Mouse (Mus musculus): ENCODE measurements around the gene Nt5c.

- TF ChIP-seq POLR2A (IDR thresholded peaks at IDR 0.05; ENCODE audit: extremely low read depth, insufficient read depth, low read length) (no peak), CTCF (IDR thresholded peaks at IDR 0.05; ENCODE audit: extremely low read depth, insufficient read depth, low read length) (no peak)
Observed at GRCm38 (mm10) chr11:115463397-115463796, 28.3 kb downstream of the Nt5c start.
